Mouse (Mus musculus) layer of hippocampus, adult 9-11 months (tissue): ENCODE data around the gene Chic2.

ENCODE experiments used
- DNase-seq: peaks from one replicate; pipeline ENCODE4 v3.0.0; 2022

The Chic2 gene

DNA sequence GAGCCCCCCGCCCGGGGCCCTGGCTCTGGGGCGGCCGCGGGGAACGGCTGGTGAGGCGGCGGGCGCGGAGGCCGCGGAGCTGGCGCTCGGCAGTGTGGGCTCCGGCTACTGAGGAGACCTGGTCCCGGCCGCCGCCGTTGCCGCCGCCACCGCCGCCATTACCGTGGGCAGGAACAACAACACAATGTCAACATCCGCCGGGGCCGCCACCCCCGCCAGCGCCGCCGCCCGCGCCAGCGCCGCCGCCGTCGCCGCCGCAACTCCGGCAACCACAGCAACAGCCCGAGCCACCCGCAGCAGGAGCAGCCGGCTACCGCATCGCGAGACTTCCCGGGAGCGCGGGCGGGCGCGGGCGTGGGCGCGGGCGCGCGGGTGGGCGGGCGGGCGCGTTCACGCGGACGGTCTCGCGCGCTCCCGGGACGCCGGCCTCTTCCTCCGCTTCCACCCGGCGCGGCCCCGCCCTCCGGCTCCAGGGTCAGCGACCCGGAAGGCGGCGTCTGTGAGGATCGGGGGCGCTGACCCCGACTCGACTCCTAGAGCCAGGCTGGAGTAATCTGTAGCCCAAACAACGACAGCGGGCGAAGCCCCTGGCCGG, at the start of gene Chic2:
TSS of gene Chic2 (minus strand) at position 465 of the 595 bp plus-strand sequence.
- peak; percentile 83 for DNase-seq

GRCm38 (mm10) chr5:75085906-75086305, 41.3 kb upstream of the Chic2 start:
- no peak for DNase-seq

GRCm38 (mm10) chr5:75085521-75085875, 40.9 kb upstream of the Chic2 start:
- DNase-seq, result no peak

DNA sequence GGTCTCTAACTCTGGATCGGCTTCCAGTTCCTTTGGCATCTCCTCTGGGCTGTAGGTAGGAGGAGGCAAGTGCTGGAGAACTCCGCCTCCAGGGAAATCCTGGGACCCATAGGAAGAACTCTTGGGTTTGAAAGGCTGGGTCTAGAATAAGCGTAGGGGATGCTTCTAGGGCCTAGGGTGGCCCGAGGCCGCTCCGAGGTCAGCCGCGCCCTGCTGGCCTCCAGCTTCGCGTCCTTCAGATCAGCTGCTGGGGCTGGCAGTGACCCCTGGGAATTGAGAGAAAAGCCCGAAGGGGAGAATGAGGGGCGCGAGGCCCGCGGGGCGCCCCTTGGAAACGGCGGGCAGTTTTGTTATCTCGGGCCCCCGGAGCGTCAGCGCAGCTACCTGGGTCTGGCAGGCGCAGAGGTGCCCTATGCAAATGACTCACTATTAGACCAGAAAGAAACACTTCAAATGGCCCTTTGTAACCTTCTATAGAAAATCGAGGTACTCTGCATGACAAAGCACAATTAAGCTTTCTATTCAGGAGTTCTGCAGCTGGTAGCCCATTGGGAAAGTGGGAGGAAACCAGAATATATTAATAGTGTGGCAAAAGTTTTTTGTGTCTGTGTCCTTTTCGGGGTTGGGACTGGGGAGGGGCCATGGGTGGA, 40.4 kb upstream of the Chic2 start:
- no peak for DNase-seq

GRCm38 (mm10) chr5:75084393-75084870, 39.9 kb upstream of the Chic2 start:
- DNase-seq, result no peak

DNA sequence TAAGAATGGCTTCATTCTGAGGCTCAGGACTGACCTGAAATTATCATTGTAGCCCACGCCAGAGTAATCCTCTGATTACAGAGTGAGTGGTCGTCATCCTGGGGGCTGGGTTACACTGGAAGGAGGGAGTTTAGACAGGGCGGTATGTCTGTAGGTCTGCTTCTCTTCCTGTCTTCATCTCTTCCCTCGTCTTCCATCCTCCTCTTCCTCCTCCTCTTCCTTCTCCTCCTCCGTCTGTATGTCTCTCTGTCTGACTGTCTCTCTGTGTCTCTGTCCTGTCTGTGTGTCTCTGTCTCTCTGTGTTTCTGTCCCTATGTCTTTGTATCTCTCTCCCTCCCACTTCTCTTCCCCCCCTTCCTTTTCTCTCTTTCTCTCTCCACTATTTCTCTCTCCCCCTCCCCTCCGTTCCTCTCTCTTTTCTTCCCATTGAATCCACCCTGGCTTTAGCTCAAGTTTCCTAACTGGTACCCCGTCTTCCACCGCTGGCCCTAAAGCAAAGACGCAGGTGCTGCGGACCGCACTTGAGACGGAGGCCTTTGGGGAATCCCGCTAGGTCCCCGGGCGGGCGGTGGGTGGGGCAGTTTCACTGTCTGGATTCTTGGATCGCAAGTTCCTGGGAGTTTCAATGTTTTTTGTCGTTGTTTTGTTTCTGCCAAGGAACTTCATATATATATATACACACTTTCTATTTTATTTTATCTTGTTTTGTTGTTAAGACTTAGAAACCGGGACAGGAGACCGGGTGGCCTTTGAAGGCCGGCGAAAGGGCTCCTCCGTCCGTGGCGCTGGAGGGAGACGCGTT, 39.2 kb upstream of the Chic2 start:
- DNase-seq, result no peak

DNA sequence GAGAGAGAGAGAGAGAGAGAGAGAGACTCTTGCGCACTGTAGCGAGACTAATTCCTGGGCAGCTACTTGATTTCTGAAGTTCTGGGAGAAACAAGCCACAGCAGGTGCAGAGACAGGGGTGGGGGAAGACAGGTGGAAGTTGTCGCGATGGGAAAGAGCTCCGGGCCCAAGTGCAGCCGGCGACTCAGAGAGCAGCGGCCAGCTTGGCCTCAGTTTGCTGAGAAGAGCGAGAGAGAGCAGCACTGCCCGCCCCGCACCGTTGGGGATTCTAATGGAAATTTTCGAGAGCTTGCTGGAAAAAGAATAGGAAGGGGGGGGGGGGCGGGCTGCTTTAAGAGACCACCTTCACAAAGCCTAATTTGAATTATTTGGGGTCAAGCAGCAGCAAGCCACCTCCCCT, 38.5 kb upstream of the Chic2 start:
- no peak for DNase-seq

DNA sequence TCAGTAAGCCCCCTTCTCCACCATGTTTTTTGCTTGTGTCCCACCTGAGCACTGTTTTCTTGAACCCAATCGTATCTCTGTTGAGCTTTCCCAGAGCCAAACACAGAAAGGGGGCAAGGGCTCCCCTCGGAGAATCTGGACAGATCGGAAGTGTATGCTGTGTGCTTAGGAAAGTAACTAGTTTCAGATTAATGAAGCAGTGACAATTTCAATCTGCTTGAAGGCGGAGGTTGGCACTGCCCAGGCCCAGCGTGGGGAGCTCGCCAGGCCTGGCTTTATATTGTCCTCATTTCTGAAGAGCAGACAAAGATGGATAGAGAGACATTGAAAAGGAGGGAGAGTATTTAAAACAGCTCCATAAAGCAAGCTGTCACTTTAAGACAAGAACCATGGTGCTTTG, 37.9 kb upstream of the Chic2 start:
- no peak for DNase-seq

GRCm38 (mm10) chr5:75079564-75079963, 35.0 kb upstream of the Chic2 start:
- no peak for DNase-seq

DNA sequence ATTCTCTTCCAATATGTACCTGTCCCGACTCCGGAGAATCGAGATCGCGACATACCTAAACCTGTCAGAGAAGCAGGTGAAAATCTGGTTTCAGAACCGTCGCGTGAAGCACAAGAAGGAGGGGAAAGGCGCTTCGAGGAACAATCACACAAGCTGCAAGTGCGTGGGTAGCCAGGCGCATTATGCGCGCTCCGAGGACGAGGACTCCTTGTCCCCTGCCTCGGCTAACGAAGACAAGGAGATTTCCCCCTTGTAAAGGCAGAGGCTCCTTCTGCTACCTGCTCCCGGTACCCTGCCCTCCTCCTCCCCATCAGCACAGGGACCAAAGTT, 32.4 kb upstream of the Chic2 start:
- no peak for DNase-seq

- no peak for DNase-seq
Measured at GRCm38 (mm10) chr5:75076326-75077050, 31.9 kb upstream of the Chic2 start.

DNA sequence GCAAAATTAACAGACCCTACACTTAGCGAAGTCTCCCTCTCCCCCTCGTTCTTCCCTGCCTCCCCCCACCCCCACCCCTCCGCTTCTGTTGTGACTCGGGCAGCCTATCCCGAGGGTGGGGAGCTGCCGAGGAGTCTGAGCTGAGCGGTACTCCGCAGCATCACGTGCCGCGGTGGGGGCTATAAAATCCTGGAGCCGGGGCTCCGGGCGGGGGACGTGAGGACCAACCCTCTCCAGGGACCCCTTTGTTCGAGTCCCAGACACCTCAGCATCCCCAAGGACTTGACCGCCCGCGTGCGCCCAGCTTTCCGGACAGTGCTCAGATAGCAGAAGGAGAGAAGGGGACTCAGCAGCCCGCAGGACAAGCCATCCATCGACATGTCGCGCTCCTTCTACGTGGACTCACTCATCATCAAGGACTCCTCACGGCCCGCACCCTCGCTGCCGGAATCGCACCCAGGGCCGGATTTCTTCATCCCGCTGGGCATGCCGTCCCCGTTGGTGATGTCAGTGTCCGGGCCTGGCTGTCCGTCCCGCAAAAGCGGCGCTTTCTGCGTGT, 30.9 kb upstream of the Chic2 start, which contains the start of gene Gsx2:
TSS of gene Gsx2 (plus strand) at position 219 of the 559 bp plus-strand sequence.
- no peak for DNase-seq

GRCm38 (mm10) chr5:75074537-75075382, 30.2 kb upstream of the Chic2 start:
- no peak for DNase-seq

- DNase-seq, result no peak
Measured at GRCm38 (mm10) chr5:75074132-75074531, 29.6 kb upstream of the Chic2 start.

DNA sequence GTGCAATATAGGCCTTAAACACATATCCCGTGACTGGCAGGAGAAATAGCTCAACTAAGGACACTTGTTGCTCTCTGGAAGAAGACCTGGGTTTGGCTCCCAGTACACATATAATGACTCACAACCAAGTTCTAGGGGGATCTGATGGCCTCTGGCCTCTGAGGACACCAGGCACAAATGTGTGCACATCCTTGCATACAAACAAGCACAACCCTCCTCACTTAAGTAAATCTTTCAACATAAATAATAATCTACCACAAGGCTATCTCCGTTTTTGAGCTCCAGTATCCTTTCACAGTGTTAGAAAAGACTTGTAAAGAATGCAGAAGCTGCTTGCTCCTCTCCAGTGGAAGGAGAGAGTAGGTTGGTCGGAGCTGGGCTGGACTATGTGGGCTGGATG, 29.1 kb upstream of the Chic2 start:
- DNase-seq, result no peak

DNA sequence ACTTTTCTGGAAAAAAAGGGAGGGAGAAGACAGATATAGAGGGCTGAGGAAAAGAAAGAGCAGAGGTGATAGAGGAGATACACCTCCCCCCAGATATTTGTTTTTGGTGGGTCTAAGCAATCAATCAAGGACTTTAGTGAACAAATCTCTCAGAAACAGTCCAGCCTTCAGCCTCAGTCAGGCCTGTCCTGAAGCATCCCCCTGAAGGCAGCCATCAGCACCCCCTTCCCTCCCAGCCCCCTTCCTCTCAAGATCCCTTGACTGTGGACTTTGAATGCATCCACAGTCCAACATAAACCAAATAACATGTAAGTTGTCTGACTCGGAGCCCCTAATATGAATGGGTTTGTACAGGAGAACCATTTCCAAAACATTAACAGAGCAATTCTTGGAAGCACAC, 28.6 kb upstream of the Chic2 start:
- DNase-seq, result no peak

- DNase-seq, result no peak
Measured at GRCm38 (mm10) chr5:75072532-75072931, 28.0 kb upstream of the Chic2 start.

- no peak for DNase-seq
Measured at GRCm38 (mm10) chr5:75071951-75072350, 27.4 kb upstream of the Chic2 start.

- no peak for DNase-seq
Measured at GRCm38 (mm10) chr5:75070656-75071375, 26.2 kb upstream of the Chic2 start.

GRCm38 (mm10) chr5:75070132-75070531, 25.6 kb upstream of the Chic2 start:
- DNase-seq, result no peak

DNA sequence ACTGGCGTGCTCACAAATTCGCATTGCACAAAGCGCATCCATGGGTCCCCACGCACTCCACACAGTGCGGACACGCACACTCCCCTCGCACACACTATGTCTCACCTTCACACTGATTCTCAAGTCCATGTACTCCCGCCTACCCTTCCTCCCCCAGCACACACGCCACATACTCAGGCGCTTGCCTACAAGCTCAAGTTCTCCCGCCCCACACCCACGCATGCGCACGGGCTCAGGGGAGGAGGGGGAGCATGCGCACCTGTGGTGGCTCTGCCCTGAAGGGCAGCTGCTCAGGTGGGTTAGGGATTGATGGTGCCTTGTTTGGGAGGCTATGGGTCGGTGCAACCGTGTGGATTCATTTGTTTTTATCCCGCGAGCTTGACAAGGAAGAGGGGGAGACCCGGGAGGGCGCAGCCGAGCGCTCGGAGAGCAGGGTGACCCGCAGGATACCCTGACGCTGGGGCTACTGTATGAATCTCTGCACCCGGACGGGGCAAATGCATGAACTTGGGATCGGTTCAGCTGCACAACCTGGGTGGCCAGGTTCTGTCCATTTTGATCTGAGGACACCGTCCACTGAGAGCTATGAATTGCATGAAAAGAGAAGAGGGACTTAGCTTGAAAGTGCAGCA, 22.7 kb upstream of the Chic2 start:
- no peak for DNase-seq
